Mouse (Mus musculus): Measurements from ENCODE around the gene Ttc7.
"Not testable (repeated sequence)": the region's sequence is repeated elsewhere in the genome, so short reads cannot be mapped to it uniquely, and the experiment has no call there.

Ttc7 gene

DNA sequence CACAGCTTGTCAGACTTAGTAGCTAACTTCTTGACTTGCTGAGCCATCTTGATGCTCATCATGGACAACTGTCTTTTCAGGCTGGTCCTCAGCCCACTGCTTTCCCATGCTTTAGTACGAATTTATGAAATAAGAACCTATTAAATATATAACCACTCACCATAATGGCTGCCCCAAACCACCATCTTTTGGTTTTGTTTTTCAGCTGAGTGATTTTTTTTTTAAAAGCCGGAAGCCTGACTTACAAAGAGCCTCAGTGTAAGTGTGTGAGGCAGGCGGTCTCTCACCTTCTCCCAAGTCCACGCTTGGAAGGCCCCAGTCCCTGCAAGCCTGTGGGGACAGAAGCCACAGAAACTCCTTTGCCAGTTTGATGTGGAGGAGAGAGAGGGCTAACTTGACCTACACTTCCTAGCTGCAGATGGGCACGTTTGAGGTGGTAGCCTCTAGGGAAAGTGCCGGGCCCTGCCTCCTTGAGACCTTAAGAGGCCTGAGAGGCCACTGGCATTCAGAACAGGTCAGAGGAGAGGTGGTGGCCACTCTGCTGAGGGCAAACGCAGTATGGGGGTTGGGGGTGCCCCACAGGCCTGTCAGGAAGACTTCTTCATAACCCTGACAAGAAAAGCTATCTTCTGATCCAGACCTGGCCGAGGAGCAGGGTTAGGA is 3.9 kb downstream of the Ttc7 start:
- DNase-seq (ENCODE audit: low spot score), result no peak

- DNase-seq (ENCODE audit: low spot score), result no peak
Measured at GRCm38 (mm10) chr17:87287197-87287777, 4.6 kb downstream of the Ttc7 start.

DNA sequence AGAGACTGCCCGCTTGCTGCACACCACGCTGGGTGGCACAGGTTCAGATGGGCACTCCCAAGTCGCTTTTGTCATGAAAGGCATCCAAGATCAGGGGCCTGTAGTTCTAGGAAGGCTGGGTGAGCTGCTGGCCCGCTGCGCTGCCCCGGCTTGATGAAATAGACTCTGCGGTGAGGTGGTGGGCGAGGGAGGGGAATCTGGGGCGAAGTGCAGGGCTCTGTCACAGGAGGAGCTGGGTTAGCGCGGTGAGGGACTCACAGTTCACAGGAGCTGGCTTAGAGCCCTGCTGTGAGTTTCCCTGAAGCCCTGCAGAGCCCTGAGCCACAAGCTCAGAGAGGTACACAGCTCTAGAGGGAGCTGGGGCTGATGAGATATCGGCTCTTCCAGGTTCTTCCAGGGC is 5.4 kb downstream of the Ttc7 start:
- DNase-seq (ENCODE audit: low spot score), result no peak

DNA sequence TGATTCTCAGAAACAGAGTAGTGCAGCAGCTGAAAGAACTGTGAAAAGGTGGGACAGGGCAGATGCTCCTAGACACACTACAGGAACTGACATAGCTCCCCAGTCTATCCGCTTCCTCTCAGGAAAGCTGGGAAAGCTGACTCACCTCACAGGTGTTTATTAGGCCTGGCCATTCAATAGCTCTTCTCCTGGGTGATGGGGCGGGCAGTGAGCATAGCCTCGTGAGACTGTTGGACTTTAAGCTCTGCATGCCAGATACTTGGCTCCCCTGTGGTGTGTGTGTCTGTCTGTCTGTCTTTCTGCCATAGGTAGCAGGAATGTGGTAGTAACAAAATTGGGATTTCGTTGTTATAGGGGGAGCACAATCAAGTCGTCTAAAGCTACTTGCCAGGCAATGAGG is 6.7 kb downstream of the Ttc7 start:
- DNase-seq (ENCODE audit: low spot score), result no peak

DNA sequence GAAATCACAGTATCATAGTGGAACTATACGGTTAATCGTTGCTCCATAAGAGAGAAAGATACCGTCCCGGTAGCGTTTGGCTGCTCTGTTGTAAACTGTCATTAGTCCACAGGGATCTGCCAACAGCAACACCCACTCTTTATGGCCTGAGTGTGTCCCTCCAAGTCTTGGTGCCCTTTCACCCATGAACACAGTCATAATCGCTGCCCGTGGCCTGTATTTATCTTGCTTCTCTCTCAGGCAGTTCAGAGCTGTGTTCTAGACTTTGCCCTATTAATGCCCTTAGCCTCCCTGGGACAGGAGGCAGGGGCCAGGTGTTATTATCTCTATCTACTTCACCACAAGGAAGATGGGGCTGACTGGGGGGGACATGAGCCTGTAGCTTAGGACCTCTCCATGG is 8.4 kb downstream of the Ttc7 start:
- DNase-seq (ENCODE audit: low spot score), result no peak

GRCm38 (mm10) chr17:87291782-87292181 is 9.1 kb downstream of the Ttc7 start:
- DNase-seq (ENCODE audit: low spot score), result no peak

GRCm38 (mm10) chr17:87293125-87293524 is 10.4 kb downstream of the Ttc7 start:
- DNase-seq (ENCODE audit: low spot score), result no peak

DNA sequence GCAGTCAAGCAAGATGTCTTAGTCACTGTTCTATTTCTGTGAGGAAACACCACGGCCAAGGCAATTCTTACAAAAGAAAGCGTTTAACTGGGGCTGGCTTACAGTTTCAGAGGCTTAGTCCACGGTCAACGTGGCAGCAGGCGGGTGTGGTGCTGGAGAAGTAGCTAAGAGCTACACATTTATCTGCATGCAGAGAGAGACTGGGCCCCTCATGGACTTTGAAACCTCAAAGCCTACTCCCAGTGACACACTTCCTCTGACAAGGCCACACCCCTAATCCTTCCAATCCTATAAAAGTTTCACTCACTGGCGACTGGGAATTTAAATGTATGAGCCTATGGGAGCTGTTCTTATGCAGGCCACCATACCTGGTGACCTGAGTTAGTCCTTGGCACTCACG is 13.1 kb downstream of the Ttc7 start:
- DNase-seq (ENCODE audit: low spot score), result no peak

GRCm38 (mm10) chr17:87296701-87297100 is 14.0 kb downstream of the Ttc7 start:
- not testable (repeated sequence) for DNase-seq (ENCODE audit: low spot score)

- DNase-seq (ENCODE audit: low spot score), result no peak
Measured at GRCm38 (mm10) chr17:87298944-87299343, 16.3 kb downstream of the Ttc7 start.

- no peak for DNase-seq (ENCODE audit: low spot score)
Measured at GRCm38 (mm10) chr17:87300340-87300739, 17.7 kb downstream of the Ttc7 start.

GRCm38 (mm10) chr17:87301607-87302006 is 18.9 kb downstream of the Ttc7 start:
- not testable (repeated sequence) for DNase-seq (ENCODE audit: low spot score)

- DNase-seq (ENCODE audit: low spot score), result no peak
Measured at GRCm38 (mm10) chr17:87302014-87302794, 19.5 kb downstream of the Ttc7 start.

- DNase-seq (ENCODE audit: low spot score), result no peak
Measured at GRCm38 (mm10) chr17:87304151-87304894, 21.6 kb downstream of the Ttc7 start.

DNA sequence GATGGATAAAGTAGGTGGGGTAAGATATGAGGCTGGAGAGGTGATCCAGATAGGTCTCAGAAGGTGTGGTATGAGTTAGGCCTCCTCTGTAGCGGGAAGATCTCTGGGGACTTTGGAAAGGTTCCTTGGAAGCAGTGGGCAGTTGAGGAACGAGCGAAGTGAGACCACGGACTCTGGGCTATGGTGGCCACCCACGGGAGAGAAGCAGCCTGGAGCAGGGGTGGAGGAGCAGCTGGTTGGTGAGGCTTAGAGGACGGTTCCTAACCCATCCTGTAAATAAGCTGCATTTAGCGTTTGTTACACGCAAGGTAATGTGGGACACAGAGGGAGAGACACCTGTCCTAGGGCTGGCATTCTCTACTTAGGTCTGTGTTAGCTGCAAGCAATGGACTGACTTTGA is 22.4 kb downstream of the Ttc7 start:
- no peak for DNase-seq (ENCODE audit: low spot score)

DNA sequence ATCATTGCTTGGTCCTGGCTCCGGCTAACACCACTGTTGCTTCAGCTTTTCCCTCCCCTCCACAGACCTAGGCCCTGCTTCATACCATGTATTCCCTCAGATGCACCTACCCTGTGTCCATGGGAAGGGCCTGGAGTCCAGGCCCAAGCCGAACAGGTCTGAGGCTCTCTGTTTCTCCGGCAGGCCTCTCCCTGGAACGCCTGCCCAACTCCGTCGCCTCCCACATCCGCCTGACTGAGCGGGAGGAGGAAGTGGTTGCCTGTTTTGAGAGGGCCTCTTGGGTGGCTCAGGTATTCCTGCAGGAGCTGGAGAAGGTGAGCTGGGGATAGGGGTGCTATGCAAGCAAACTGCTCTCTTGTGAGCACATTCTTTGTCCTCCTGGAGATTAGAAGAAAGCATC is 24.1 kb downstream of the Ttc7 start:
- no peak for DNase-seq (ENCODE audit: low spot score)

- DNase-seq (ENCODE audit: low spot score), result no peak
Measured at GRCm38 (mm10) chr17:87309073-87309788, 26.5 kb downstream of the Ttc7 start.

- no peak for DNase-seq (ENCODE audit: low spot score)
Measured at GRCm38 (mm10) chr17:87310497-87310896, 27.8 kb downstream of the Ttc7 start.

DNA sequence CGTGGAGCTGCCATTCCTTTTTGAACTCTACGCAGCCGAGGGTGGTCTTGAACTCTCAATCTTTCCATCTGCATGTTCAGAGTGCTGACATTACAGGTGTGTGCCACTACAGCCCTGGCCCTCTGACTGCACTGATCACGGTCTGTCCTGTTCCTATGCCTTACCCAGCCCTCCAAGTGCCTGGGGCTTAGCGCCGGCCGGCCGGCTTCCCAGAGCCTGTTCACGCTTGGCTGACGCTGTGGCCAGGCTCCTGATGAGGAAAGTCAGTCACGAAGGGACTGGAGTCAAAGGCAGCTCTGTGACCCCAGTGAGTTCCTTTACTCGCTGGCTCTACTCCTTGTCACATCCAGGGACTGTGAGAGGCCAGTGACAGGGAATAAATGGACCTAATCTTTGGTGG is 29.7 kb downstream of the Ttc7 start:
- no peak for DNase-seq (ENCODE audit: low spot score)

- no peak for DNase-seq (ENCODE audit: low spot score)
Measured at GRCm38 (mm10) chr17:87312924-87313870, 30.5 kb downstream of the Ttc7 start.

GRCm38 (mm10) chr17:87314121-87314520 is 31.4 kb downstream of the Ttc7 start:
- no peak for DNase-seq (ENCODE audit: low spot score)
